Mouse (Mus musculus): ENCODE measurements around the gene Ncoa3.
A peak's percentile ranks its signal among the peaks of the same experiment; 100 is the strongest.

The Ncoa3 gene

GRCm38 (mm10) chr2:165969961-165970360 lies 22.5 kb upstream of the Ncoa3 start:
- no peak for DNase-seq (ENCODE audit: low spot score in 2 of 2)

- peak; percentile 33 to 40 for DNase-seq (ENCODE audit: low spot score in 2 of 2)
Measured at GRCm38 (mm10) chr2:165970767-165971166, 21.7 kb upstream of the Ncoa3 start.

GRCm38 (mm10) chr2:165974383-165974782 lies 18.1 kb upstream of the Ncoa3 start:
- DNase-seq (ENCODE audit: low spot score in 2 of 2), result no peak

- DNase-seq (ENCODE audit: low spot score in 2 of 2), result no peak
Measured at GRCm38 (mm10) chr2:165976186-165976585, 16.2 kb upstream of the Ncoa3 start.

- DNase-seq (ENCODE audit: low spot score in 2 of 2), result no peak
Measured at GRCm38 (mm10) chr2:165976874-165977273, 15.6 kb upstream of the Ncoa3 start.

GRCm38 (mm10) chr2:165978119-165978518 lies 14.3 kb upstream of the Ncoa3 start:
- no peak for DNase-seq (ENCODE audit: low spot score in 2 of 2)

GRCm38 (mm10) chr2:165981248-165981977 lies 11.0 kb upstream of the Ncoa3 start:
- no peak for DNase-seq (ENCODE audit: low spot score in 2 of 2)

GRCm38 (mm10) chr2:165982512-165983389 lies 9.7 kb upstream of the Ncoa3 start:
- peak; percentile 95 to 96 for DNase-seq (ENCODE audit: low spot score in 2 of 2)

- DNase-seq (ENCODE audit: low spot score in 2 of 2), result no peak
Measured at GRCm38 (mm10) chr2:165984318-165984717, 8.1 kb upstream of the Ncoa3 start.

GRCm38 (mm10) chr2:165984891-165985290 lies 7.5 kb upstream of the Ncoa3 start:
- DNase-seq (ENCODE audit: low spot score in 2 of 2), result no peak

- DNase-seq (ENCODE audit: low spot score in 2 of 2), result no peak
Measured at GRCm38 (mm10) chr2:165985581-165985980, 6.9 kb upstream of the Ncoa3 start.

GRCm38 (mm10) chr2:165986921-165987453 lies 5.4 kb upstream of the Ncoa3 start:
- peak; percentile 50 to 60 for DNase-seq (ENCODE audit: low spot score in 2 of 2)

- DNase-seq (ENCODE audit: low spot score in 2 of 2), result peak; percentile 29 to 37
Measured at GRCm38 (mm10) chr2:165993173-165993900, 901 bp downstream of the Ncoa3 start.

- no peak for DNase-seq (ENCODE audit: low spot score in 2 of 2)
Measured at GRCm38 (mm10) chr2:165994341-165994740, 1.9 kb downstream of the Ncoa3 start.

GRCm38 (mm10) chr2:165995711-165996110 lies 3.3 kb downstream of the Ncoa3 start:
- no peak for DNase-seq (ENCODE audit: low spot score in 2 of 2)

GRCm38 (mm10) chr2:165996130-165996529 lies 3.7 kb downstream of the Ncoa3 start:
- DNase-seq (ENCODE audit: low spot score in 2 of 2), result peak in 1 of 2 experiments; percentile 14

GRCm38 (mm10) chr2:165997256-165997967 lies 5.0 kb downstream of the Ncoa3 start:
- no peak for DNase-seq (ENCODE audit: low spot score in 2 of 2)

- no peak for DNase-seq (ENCODE audit: low spot score in 2 of 2)
Measured at GRCm38 (mm10) chr2:165998969-165999368, 6.5 kb downstream of the Ncoa3 start.

GRCm38 (mm10) chr2:165999790-166000189 lies 7.4 kb downstream of the Ncoa3 start:
- no peak for DNase-seq (ENCODE audit: low spot score in 2 of 2)

GRCm38 (mm10) chr2:166000242-166000641 lies 7.8 kb downstream of the Ncoa3 start:
- no peak for DNase-seq (ENCODE audit: low spot score in 2 of 2)

GRCm38 (mm10) chr2:166000769-166001168 lies 8.3 kb downstream of the Ncoa3 start:
- no peak for DNase-seq (ENCODE audit: low spot score in 2 of 2)
